Mouse (Mus musculus) frontal cortex, adult 2 months (tissue): ENCODE measurements at regions not wholly inside any gene's neighbourhood (a gene's known extent, or its start where the extent isn't known, plus 50 kb on each side); places are given as distances from the start of the nearest gene placed in this dataset.

ENCODE experiments used
- DNase-seq, 2 experiments: peaks; one replicate each; pipeline ENCODE4 v3.0.0; 2022; ENCODE audit warnings: low spot score in 1 of 2; ENCODE audit errors: extremely low spot score in 1 of 2

GRCm38 (mm10) chr7:90058636-90059035, 71.4 kb upstream of the Picalm start:
- DNase-seq = no peak

GRCm38 (mm10) chr7:90059249-90059628, 70.8 kb upstream of the Picalm start:
- no peak for DNase-seq

GRCm38 (mm10) chr7:90059629-90060301, 70.2 kb upstream of the Picalm start:
- peak in 1 of 2 experiments; percentile 45 for DNase-seq

- no peak for DNase-seq
Measured at GRCm38 (mm10) chr7:90060343-90061175, 69.5 kb upstream of the Picalm start.

GRCm38 (mm10) chr7:90061701-90062100, 68.3 kb upstream of the Picalm start:
- no peak for DNase-seq

GRCm38 (mm10) chr7:90062874-90063273, 67.1 kb upstream of the Picalm start:
- no peak for DNase-seq

GRCm38 (mm10) chr7:90064198-90064597, 65.8 kb upstream of the Picalm start:
- DNase-seq = no peak

GRCm38 (mm10) chr7:90065269-90065955, 64.6 kb upstream of the Picalm start:
- DNase-seq = no peak

GRCm38 (mm10) chr7:90066275-90066674, 63.7 kb upstream of the Picalm start:
- no peak for DNase-seq

- DNase-seq = no peak
Measured at GRCm38 (mm10) chr7:90067961-90068665, 61.9 kb upstream of the Picalm start.

- DNase-seq = peak in 1 of 2 experiments; percentile 45
Measured at GRCm38 (mm10) chr7:90070267-90070666, 59.7 kb upstream of the Picalm start.

GRCm38 (mm10) chr7:90073865-90074264, 56.1 kb upstream of the Picalm start:
- no peak for DNase-seq

- peak in 1 of 2 experiments; percentile 26 for DNase-seq
Measured at GRCm38 (mm10) chr7:90074592-90074991, 55.4 kb upstream of the Picalm start.

- no peak for DNase-seq
Measured at GRCm38 (mm10) chr7:90077565-90077964, 52.4 kb upstream of the Picalm start.

GRCm38 (mm10) chr7:90080083-90080772, 49.8 kb upstream of the Picalm start:
- DNase-seq = no peak
